In genomic region chr16:7528963-7529362, GRCm38 (mm10) we compare ENCODE assay signal across 14 mouse cellular contexts.
DNase-seq lines count a peak whose midpoint lies in the region; ATAC-seq lines count a peak whose summit lies in the region.
"Had no signal": no experiment of that assay in that cellular context is flagged by ENCODE, and none has a peak within 500 bp of the region (broad histone marks: within the 10 kb centered on the region; RNA-seq: fewer than 3 reads in every experiment).

No protein-coding gene starts in this region.

- H3K36me3 ChIP-seq in forebrain, embryonic 15.5 days: no peaks in the 10 kb centered on the region
- H3K36me3 ChIP-seq in limb, embryonic 15.5 days: no peaks in the 10 kb centered on the region
- H3K36me3 ChIP-seq: heart, embryonic 15.5 days had no signal

- H3K4me1 ChIP-seq in forebrain, embryonic 15.5 days: peaks cover 17% of the 10 kb centered on the region
- H3K4me1 ChIP-seq in limb, embryonic 15.5 days: peaks cover 15% of the 10 kb centered on the region; the same call in 1 of the 2 replicates
- H3K4me1 ChIP-seq: heart, embryonic 15.5 days had no signal

- no peaks in the 10 kb centered on the region for H3K27me3 ChIP-seq in forebrain, embryonic 15.5 days
- no peaks in the 10 kb centered on the region for H3K27me3 ChIP-seq in limb, embryonic 15.5 days
- H3K27me3 ChIP-seq: heart, embryonic 15.5 days had no signal

- peak overlapping the region; percentile 21; the same call in 1 of the 2 replicates for H3K4me2 ChIP-seq in forebrain, embryonic 15.5 days (replicated peaks)
- no peak overlapping the region for H3K4me2 ChIP-seq in limb, embryonic 15.5 days
- H3K4me2 ChIP-seq: heart, embryonic 15.5 days had no signal

- peak; percentile 68 for ATAC-seq in forebrain, embryonic 15.5 days (replicated peaks)
- no peak for ATAC-seq in limb, embryonic 15.5 days (ENCODE audit: insufficient number of reproducible peaks, low FRiP score, low TSS enrichment, low read depth)
- ATAC-seq: lung, postnatal 0 days had no signal

- no peak overlapping the region for H3K9ac ChIP-seq in forebrain, embryonic 15.5 days (replicated peaks)
- no peak overlapping the region for H3K9ac ChIP-seq in limb, embryonic 15.5 days
- H3K9ac ChIP-seq: heart, embryonic 15.5 days had no signal

- WGBS in forebrain, embryonic 15.5 days: 9% methylated on average over 5 of the region's 5 CpGs
- WGBS in limb, embryonic 15.5 days: 17% methylated on average over 5 of the region's 5 CpGs

- H3K9me3 ChIP-seq in forebrain, embryonic 15.5 days: no peaks in the 10 kb centered on the region
- H3K9me3 ChIP-seq in limb, embryonic 15.5 days: no peaks in the 10 kb centered on the region
- H3K9me3 ChIP-seq: heart, embryonic 15.5 days had no signal

- H3K27ac ChIP-seq in forebrain, embryonic 15.5 days (replicated peaks): peak overlapping the region; percentile 41
- peak overlapping the region; percentile 22; the same call in 1 of the 2 replicates for H3K27ac ChIP-seq in limb, embryonic 15.5 days
- H3K27ac ChIP-seq: heart, embryonic 15.5 days had no signal

- no peak overlapping the region for H3K4me3 ChIP-seq in forebrain, embryonic 15.5 days
- no peak overlapping the region for H3K4me3 ChIP-seq in limb, embryonic 15.5 days
- H3K4me3 ChIP-seq: heart, embryonic 15.5 days had no signal

- DNase-seq in layer of hippocampus, postnatal 10 days (ENCODE audit: low spot score in 2 of 2): peak; percentile 7 to 15
- no peak for DNase-seq in layer of hippocampus, adult 11-12 months (ENCODE audit: low spot score)
- peak; percentile 57 for DNase-seq in retina, postnatal 1 day
- no peak for DNase-seq in left cerebral cortex, adult 8-10 months (ENCODE audit: low spot score in 2 of 2)
- no peak for DNase-seq in lung, postnatal 36 days
- DNase-seq in heart, postnatal 4 days: no peak
- DNase-seq: cerebellum, postnatal 14 days; gastrocnemius, postnatal 10 days; kidney, adult 2 months; right cerebral cortex, adult 18-20 months had no signal

Comparison
In these comparisons a context has a peak if more than half of its experiments do, and no peak if none do; other contexts are left out.
1. DNase-seq: peak in layer of hippocampus, postnatal 10 days (2 of 2) and retina, postnatal 1 day (single experiment); none in layer of hippocampus, adult 11-12 months (single experiment), left cerebral cortex, adult 8-10 months (0 of 2), lung, postnatal 36 days (single experiment) and heart, postnatal 4 days (single experiment).